Mouse (Mus musculus): Measurements from ENCODE around the gene Sbsn. TPM values are rescaled to one million over a fixed set of nuclear protein-coding genes. Genes with fewer than 3 reads are reported as not detected.
A peak's percentile ranks its signal among the peaks of the same experiment; 100 is the strongest.
"Not testable (repeated sequence)": the region's sequence is repeated elsewhere in the genome, so short reads cannot be mapped to it uniquely, and the experiment has no call there.

Sbsn gene
- total RNA-seq (2014; fragmentation: Nextera tagmentation), result 3.3 and 4.5 TPM in 2 replicates
- total RNA-seq (2017), result 2.7 and 11.6 TPM in 2 replicates

DNA sequence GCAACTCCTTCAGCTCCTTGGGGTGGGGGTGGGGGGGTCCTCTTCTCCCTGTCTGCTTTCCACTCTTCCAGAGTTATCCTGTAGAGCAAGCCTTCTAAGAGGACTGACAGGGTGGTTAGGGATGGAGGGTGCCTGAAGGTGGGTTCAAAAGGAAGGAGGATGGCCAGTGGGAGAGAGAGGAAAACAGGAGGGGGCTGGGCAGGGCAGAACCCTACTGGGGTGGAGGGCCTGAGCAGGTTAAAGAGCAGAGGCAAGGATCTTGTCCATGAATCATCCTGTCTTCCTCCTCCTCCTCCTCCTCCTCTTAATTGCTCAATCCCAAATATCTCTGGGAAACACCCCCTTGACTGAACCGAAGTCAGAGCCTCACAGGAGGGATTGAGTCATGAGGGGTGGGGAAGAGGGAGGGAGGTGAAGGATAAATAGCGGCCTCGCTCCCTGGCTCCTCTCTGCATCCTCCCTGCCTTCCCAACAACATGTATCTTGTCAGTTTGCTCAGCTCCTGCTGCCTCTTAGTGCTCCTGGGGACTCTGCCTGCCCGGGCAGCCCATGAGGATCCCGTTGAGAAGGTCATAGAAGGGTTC lies at the start of gene Sbsn:
Sbsn (plus strand) TSS at position 386 of the 584 bp plus-strand sequence.
- ATAC-seq (replicated peaks; ENCODE audit: low FRiP score, low TSS enrichment, poor library complexity, severe bottlenecking), result no peak

DNA sequence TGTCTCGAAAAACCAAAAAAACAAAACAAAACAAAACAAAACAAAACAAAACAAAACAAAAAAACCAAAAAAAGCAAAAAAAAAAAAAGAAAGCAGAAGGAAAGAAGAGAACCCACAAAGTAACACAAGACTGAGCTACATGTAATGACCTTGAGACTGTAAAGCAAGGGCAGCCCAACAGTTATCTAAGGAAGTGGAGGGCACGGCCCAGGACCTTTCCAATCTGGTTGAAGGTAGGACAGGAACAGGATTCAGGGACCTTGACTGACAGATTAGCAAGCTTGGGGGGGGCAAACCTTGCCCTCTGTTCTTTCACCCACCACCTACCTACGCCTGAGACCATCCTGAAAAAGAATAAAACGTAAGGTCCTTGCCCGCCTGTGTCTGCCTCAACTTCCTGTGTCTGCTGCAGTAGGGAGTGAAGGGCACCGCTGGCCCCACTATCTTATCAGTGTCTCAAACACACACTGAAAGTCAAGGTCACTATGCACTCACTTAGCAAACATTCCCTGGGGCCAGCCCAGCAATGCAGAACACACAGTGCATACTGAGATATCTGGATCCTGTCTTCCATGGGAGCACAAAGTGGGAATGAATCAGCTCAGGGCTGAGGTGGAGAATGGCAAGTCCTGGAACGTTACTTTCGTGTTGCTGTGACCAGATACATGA lies 44.9 kb upstream of the Sbsn start:
- ATAC-seq (replicated peaks; ENCODE audit: low FRiP score, low TSS enrichment, poor library complexity, severe bottlenecking), result peak; percentile 70; the same call in 1 of the 2 replicates

DNA sequence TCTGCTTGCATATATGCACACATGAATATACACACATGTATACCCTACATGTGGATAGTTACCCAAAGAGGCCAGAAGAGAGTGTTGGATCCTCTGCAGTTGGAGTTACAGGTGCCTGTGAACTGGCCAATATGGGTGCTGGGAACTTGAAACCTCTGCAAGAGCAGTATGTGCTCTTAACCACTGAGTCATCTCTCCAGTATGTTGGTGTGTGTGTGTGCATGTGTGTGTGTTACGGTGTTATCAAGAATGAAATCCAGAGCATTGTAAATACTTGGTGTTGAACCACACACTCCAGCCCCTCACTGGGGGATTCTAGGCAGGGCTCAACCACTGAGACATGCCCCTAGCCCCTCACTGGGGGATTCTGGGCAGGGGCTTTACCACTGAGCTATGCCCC lies 43.8 kb upstream of the Sbsn start:
- ATAC-seq (replicated peaks; ENCODE audit: low FRiP score, low TSS enrichment, poor library complexity, severe bottlenecking), result no peak

DNA sequence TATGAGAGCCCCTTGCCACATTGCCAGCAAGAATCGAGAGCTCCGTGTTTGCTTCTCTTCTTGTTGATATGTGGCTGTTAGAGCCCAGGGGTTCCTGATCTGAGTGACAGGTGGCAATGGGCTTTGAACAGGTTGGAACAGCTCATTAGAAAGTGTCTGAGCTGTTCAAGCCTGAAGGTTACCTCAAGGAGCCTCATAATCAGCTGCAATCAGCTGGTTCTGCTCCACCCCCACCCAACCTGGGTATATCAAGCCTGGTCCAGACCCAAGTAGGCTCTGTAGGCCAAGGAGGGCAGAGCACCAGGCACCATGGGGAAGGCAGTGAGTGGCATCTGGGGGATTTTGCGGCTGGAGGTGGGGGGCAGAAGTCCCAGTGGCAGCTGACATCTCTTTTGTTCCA lies 39.3 kb upstream of the Sbsn start, which contains the start of gene Atp4a:
Atp4a (plus strand) TSS at position 268 of the 400 bp plus-strand sequence.
- ATAC-seq (replicated peaks; ENCODE audit: low FRiP score, low TSS enrichment, poor library complexity, severe bottlenecking), result 0 out of 2 replicates have a peak, but pooled peaks have one; percentile 35

DNA sequence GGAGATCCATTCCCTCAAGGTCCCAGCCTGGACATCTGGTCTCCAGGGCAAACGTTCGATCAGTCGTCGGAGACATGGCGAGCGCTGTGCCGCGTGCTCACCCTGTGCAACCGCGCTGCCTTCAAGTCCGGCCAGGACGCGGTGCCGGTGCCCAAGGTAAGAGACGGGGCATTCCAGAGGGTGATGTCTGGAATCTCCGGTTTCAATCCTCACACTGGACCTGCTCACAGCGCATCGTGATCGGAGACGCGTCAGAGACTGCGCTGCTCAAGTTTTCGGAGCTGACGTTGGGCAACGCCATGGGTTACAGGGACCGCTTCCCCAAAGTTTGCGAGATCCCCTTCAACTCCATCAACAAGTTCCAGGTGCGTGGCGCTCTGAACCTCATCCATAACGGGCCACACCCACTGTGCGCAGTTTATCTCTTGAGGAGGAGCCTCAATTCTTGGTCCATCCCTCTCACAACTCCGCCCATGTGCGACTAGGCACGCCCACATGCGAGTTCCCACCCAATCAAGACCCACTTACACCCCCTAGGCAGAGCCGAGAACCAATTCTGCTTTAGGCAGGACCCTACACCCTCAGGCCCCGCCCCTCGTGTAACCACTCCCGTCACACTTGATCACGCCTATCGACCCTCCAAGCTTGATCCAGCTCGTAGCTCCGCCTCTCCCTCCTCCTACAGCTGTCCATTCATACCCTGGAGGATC lies 34.1 kb upstream of the Sbsn start:
- peak; percentile 97 for ATAC-seq (replicated peaks; ENCODE audit: low FRiP score, low TSS enrichment, poor library complexity, severe bottlenecking)

DNA sequence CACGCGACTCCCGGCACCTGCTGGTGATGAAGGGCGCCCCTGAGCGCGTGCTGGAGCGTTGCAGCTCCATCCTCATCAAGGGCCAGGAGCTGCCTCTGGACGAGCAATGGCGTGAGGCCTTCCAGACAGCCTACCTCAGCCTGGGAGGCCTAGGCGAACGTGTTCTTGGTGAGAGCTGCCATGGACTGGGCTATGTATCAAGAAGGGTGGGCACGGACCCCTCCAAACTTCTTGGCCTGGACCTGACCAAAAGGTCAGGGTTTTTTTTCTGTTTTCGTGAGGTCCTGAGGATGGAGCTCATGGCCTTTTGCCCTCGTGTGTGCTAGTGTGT lies 33.6 kb upstream of the Sbsn start:
- ATAC-seq (replicated peaks; ENCODE audit: low FRiP score, low TSS enrichment, poor library complexity, severe bottlenecking), result no peak

DNA sequence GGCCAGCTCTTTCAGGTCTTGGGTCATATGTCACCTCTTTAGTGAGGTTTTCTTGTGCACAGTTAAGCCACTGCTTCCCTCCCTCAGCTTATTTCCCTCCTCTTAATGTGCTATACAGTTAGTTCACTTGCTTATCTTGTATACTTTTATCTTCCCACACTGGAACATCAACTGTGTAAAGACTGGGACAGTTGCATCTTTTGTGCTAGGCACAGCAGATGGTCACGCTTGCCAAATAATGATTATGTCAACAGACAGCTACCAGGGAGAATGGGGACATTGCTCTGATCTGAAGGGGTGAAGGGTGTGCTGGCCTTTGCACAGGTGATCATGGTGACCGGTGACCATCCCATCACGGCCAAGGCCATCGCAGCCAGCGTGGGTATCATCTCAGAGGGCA lies 31.6 kb upstream of the Sbsn start:
- no peak for ATAC-seq (replicated peaks; ENCODE audit: low FRiP score, low TSS enrichment, poor library complexity, severe bottlenecking)

DNA sequence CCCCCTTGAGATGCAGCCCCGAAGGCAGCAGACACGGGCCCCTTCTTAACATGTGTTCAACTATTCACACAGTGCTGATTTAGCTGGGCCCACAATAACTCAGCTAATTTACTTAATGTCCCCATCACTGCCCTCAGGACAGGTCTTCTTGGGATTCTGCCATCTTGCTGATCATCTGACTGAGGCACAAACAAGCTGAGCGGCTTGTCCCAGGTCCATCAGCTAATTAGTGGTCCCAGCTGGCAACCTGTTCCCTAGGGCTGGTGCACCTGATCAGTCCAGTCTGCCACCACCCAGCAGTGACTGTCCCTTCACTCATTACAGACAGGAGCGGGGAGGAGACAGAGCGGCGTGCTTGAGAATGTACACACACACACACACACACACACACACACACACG lies 30.0 kb upstream of the Sbsn start:
- no peak for ATAC-seq (replicated peaks; ENCODE audit: low FRiP score, low TSS enrichment, poor library complexity, severe bottlenecking)

DNA sequence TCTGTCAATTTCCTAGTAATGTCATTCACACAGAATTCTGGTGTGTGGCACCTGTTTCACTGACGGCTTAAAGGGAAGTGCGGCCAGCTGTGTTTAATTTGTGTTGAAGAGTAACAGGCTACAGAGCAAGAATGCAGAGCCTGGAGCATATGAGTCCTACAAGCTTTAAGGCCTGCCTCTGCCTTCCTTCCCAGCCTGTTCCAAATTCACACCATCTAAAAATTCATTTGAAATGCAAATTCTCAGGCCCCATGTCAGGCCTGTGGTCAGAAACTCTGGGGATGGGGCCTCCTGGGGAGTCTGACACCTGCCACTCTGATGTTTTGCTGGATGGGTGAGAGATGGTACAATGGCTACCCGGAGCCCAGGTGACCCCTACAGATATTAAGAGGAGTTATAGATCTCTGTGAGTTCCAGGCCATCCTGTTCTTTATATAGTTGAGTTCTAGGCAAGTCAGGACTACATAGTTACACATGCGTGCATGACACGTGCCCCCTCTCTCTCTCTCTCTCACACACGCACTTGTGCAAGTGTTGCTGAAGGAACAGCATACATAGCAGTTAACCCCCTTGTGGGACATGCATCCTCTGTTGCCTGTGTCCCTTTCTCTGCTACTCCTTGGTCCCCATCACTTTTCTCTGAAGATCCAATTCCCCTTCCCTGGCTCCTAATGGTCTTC lies 27.9 kb upstream of the Sbsn start:
- no peak for ATAC-seq (replicated peaks; ENCODE audit: low FRiP score, low TSS enrichment, poor library complexity, severe bottlenecking)

DNA sequence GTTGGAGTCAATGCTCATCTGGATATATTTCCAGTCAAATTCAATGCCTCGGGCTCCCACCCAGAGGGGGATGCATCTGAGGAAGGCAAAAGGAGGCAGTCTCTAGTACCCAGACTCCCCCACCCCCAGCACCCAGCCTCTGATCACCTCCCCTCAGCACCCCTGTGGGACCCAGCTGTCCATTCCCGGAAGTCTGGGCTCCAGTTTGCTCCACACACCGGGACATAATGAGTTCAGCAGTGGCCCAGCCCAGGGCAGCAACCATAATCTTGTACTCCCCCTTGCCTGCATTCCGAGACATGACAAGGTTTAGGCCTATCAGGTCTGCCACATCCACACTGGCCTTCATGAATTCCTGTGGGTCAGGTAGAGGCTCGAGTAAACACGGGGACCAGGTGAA lies 23.1 kb upstream of the Sbsn start:
- ATAC-seq (replicated peaks; ENCODE audit: low FRiP score, low TSS enrichment, poor library complexity, severe bottlenecking), result no peak

DNA sequence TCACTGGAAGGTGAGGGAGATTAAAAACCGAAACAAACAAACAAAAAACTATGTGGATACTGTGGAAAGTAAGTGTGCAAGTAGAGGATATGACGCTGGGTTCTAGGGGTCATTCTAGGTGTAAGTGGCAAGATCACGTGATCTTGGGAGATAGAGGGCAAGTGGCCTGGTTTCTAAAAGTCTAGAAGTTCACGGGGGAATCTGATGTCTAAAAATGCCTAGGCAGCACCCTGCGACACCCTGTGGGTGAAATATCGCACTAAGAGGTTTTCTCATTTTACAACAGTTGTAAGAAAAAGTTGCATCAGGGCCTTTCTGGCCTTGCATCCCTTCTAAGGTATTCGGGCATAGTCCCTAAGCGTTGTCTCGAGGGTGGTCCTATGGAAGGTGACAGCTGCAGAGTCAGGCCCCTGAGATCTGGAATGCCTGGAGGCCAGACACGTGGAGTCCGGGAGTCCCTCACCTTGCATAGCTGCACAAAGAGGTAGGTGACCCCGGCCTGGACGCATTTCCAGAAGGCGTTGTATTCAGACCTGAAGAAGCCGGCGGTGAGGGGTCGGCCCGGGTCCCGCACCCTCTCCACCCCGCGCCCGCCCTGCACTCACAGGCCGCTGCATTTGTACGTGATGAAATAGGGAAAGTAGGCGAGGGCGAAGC lies 22.4 kb upstream of the Sbsn start:
- no peak; the same call in 1 of the 2 replicates for ATAC-seq (replicated peaks; ENCODE audit: low FRiP score, low TSS enrichment, poor library complexity, severe bottlenecking)

DNA sequence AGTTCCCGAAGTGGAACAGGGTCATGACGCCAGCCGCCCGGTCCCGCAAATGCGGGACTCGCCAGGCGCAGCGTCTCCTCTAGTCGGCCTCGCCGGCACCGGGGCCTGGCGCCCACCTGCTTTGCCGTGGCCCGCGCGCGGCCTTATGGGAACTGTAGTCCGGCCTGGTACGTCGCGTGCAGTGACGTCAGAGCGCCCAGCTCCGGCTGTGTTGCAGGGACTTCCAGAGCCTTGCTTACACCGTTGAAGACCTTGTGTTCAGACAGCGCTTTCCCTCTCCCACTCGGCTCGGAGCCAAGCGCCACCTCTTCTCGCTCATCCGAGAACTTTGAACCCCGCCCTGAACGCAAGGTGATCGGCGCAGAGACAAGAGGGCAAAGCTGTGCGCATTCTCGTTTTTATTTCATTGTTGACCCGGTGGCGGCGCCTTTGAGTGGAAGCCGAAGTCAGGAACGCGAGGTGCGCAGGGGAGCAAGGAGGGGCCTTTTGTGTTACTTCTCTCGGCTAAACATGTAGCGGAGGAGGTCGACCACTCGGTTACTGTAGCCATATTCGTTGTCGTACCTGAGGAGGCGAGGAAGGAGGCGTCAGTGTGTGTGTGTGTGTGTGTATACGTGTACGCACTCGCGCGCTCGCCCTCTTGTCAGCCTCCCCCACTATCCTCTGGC lies 21.7 kb upstream of the Sbsn start, which contains the start of gene Tmem147:
Tmem147 (minus strand) TSS at position 145 of the 668 bp plus-strand sequence.
- ATAC-seq (replicated peaks; ENCODE audit: low FRiP score, low TSS enrichment, poor library complexity, severe bottlenecking), result peak; percentile 91

DNA sequence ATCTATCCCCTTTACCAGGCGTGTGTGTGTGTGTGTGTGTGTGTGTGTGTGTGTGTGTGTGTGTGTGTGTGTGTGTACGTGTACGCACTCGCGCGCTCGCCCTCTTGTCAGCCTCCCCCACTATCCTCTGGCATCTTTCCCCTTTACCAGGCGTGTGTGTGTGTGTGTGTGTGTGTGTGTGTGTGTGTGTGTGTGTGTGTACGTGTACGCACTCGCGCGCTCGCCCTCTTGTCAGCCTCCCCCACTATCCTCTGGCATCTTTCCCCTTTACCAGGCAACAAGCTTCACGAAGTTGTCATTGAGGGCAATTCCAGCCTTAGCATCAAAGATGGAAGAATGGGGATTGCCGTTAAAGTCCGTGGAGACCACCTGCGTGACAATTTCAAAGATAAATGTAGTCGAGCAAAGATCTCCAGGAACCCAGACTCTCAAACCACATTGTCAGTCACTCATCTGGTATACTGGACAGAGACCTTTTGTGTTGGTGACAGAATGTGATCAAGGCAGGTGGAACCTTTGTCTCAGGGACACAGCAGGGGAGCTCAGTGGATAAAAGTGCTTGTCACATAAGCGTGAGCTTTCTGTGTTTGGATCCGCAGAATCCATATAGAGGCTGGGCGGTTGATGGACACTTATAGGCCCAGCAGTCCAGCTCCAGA lies 21.1 kb upstream of the Sbsn start:
- not testable (repeated sequence) for ATAC-seq (replicated peaks; ENCODE audit: low FRiP score, low TSS enrichment, poor library complexity, severe bottlenecking)

DNA sequence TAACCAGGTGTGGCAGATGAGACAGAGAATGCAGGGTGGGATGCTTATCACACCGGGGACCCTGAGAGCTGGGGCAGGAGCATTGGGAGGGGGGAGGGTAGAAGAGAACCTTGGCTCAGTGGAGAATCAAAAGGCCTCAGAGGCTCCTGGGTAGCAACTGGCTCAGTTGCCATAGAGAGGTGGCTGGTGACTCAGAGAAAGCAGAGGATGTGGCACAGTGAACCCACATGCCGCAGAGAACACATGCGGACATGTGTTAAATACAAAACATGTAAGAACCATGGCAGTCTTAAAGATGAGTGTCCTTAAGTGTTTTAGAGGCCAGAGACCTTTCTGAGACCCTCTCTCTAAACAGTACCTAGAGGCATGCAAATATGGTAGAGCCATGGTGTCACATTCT lies 15.1 kb upstream of the Sbsn start:
- ATAC-seq (replicated peaks; ENCODE audit: low FRiP score, low TSS enrichment, poor library complexity, severe bottlenecking), result no peak

DNA sequence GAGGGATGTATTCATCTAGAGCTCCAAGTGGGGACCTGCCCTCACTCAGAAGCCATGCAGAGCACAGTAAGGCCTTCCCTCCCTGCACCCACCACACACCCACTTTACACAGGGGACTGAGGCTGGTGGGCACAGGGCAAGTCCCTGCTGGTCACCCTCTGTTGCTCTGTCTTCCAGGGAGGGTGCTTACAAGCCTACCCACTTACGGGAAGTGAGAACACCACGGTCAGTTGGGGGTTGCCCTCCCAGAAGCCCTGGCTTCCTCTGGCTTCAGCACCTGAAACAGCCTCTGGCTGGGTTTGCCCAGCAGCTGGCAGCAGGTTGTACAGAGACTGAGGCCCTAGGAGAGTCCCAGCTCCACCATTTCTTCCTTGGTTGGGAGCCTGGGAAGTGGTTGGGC lies 8.7 kb upstream of the Sbsn start:
- not testable (repeated sequence) for ATAC-seq (replicated peaks; ENCODE audit: low FRiP score, low TSS enrichment, poor library complexity, severe bottlenecking)

DNA sequence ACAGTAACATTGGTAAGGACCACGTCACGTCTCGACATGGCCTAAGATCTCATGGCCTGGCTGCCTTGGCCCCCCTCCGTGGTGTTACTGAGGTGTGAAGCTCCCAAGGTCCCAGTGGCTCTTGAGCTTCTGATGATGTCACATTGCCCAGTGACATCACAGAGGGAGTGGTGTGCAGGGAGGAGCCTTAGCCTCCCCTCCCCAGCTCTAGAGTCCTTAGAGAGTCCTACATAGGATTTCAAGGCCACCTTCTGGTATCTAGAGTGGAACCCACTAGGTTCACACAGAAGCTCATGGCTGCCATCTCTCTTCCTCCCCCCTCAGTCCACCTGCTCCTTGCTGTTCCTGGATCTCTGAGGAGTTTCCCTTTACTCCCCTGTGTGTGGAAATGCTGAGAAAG lies 7.7 kb upstream of the Sbsn start, which contains the start of gene Gapdhs:
Gapdhs (minus strand) TSS at position 65 of the 400 bp plus-strand sequence.
- not testable (repeated sequence) for ATAC-seq (replicated peaks; ENCODE audit: low FRiP score, low TSS enrichment, poor library complexity, severe bottlenecking)

DNA sequence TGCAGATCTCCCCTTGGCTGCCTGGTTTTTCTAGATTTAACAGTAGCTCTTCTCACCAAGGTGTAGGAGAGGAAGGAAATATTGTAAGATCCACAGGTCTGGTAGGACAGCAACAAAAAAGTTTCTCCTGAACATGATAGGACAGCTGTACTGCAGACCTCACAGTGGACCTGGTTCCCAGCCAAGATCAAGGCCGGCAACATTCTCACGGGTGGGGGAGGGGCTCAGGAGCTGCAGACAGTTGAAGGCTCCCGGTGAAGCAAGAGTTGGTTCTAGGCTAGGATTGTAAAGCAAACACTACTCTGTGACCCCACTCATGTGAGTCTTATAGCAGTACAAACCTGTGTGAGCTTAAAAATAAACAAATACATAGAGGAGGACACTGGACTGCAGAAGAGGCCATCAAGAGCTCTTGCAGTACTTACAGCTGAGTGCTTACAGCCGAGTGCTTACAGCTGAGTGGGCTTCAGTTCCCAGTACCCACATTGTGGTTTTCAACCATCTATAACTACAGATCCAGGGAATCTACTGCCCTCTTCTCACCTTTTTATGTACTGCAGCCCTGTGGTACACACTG lies 7.2 kb upstream of the Sbsn start:
- no peak for ATAC-seq (replicated peaks; ENCODE audit: low FRiP score, low TSS enrichment, poor library complexity, severe bottlenecking)

DNA sequence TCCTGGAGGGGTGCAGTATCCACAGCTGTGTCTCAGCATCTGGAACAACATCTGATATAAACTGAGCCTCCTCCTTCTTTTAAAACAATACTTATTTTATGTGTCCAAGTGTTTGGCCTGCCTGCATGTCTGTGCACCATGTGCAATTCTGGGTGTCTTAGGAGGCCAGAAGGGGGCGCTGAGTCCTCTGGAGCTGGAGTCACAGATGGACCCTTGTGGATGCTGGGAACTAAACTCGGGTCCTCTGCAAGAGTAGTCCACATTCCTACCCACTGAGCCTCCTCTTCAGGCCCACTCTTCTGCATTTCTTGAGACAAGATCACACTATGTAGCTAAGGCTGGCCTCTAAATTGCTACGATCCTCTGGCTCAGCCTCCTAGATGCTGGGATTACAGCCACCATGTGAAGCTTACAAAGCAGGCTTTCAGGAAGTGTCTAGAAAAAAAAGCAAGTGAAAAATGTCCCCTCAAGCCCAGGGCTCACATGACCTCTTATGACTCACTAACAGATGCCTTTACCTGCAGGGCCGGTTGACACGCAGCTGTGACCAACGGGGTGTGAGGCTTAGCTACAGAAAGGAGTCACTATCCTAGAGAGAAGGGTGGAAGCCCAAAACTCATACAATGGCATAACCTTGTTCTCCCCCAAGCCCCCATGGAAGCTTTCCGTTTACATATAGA lies 3.6 kb upstream of the Sbsn start:
- ATAC-seq (replicated peaks; ENCODE audit: low FRiP score, low TSS enrichment, poor library complexity, severe bottlenecking), result no peak

Measured in megakaryocyte-erythroid progenitor cell, adult 5-6 weeks (primary cell).